Mouse (Mus musculus) G1E-ER4 (cell line): Measurements from ENCODE around the gene Katnal1. TPM values are rescaled to one million over a fixed set of nuclear protein-coding genes. Genes with fewer than 3 reads are reported as not detected.

Experiments
- GATA1 ChIP-seq: IDR thresholded peaks from one replicate; pipeline ENCODE4 v1.8.0; 2012; ENCODE audit warnings: low read length, inconsistent platforms
- polyA plus RNA-seq: library from polyadenylated mRNA; stranded (reverse); fragments of >175 nt; gene quantifications from 2 replicates; pipeline ENCODE4 v1.2.3, GENCODE M21; 2012

The Katnal1 gene
- polyA plus RNA-seq, 1 experiment = not detected

DNA sequence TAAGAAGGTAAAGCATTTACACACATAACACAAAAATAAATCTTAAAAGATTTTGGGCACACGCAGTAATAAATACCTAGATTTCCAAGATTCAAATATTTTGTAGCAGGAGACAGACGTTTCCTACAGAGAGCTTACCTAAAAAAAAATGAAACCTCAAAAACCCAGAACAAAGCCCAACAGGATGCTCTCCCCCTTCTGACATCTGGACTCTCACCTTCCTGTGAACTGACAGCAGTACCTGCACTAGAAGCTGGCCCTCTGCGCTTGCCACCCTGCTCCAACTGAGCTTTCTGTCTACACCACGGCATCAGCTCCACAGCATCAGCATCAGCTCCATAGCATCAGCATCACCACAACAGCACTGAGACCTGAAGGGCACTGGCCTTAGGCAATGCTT, 19.1 kb downstream of the Katnal1 start:
- no peak for TF ChIP-seq GATA1

- no peak for TF ChIP-seq GATA1
Measured at GRCm38 (mm10) chr5:148909402-148909801, 19.7 kb downstream of the Katnal1 start.

- TF ChIP-seq GATA1 = no peak
Measured at GRCm38 (mm10) chr5:148909057-148909395, 20.1 kb downstream of the Katnal1 start.

GRCm38 (mm10) chr5:148908191-148909056, 20.7 kb downstream of the Katnal1 start:
- TF ChIP-seq GATA1 = no peak

- no peak for TF ChIP-seq GATA1
Measured at GRCm38 (mm10) chr5:148906305-148906704, 22.8 kb downstream of the Katnal1 start.

GRCm38 (mm10) chr5:148904846-148905245, 24.3 kb downstream of the Katnal1 start:
- TF ChIP-seq GATA1 = no peak

- no peak for TF ChIP-seq GATA1
Measured at GRCm38 (mm10) chr5:148899361-148899760, 29.8 kb downstream of the Katnal1 start.

DNA sequence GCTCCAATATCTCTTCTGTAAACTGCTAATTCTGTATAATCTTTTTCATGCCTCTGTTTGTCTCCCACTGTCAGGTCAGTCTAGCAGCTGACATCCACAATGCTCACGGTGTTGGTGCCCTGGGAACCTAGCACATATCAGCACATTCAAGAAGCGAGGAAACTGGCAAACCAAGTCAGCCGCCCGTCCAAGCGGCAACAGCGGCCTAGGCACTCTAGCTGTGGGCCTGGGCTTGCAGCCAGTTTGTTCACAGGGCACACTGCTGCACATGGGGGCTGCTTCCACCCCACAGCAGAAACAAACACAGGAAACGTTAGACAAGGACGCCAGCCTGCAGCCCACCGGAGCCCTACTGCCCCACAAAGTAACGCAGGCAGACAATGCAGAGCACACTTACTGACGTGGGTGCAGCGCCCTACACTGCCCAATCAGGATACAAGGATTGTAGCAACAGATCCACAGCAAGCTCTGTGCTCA, 31.1 kb downstream of the Katnal1 start:
- no peak for TF ChIP-seq GATA1

DNA sequence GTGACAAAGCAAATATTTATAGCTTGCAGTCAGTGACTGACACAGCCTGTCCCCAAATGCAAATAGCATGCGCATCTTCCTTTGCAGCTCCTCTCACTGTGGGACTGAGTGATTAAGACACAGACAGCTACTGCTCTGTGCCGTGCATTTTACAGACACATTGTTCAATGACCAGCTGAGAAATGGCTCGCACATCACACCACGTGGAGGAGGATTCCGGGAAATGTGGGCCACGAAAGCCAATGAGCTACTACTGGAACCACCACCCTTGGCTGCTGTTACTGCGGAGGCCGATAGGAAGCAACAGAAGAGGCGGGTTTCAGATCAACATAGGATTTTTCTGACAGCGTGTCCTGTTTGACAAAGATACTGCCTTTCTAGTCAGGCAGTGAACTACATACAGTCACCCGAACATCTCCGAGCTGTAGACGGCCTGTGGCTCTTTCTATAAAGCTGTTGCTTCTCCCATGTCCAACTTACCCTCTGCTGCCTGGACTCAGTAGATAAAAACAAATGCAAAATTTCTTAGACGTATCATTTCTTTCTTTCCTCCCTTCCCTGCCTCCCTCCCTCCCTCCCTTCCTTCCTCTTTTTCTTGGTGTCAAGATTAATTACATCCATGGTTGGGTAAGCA, 31.9 kb downstream of the Katnal1 start:
- no peak for TF ChIP-seq GATA1

- no peak for TF ChIP-seq GATA1
Measured at GRCm38 (mm10) chr5:148896515-148896914, 32.6 kb downstream of the Katnal1 start.

GRCm38 (mm10) chr5:148895833-148896232, 33.3 kb downstream of the Katnal1 start:
- no peak for TF ChIP-seq GATA1

DNA sequence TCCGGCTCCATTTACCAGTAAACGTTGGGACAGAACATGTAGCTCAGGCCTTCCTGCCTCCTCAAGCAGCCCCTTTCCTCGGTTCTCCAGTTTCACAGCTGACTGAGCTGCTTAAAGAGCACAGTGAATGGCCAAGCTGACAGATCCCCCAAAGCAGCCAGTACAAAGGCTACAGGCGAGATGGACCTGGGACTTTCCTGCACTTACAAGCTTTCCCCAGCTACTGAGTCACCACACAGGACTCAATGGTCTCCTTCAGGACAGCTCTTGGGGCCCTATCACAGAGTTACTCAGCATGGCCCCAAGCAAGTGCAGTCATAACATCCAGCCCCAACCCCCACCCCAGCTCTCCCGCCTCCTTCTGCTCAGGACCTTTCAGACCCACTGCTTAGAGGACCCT, 34.1 kb downstream of the Katnal1 start:
- no peak for TF ChIP-seq GATA1

- no peak for TF ChIP-seq GATA1
Measured at GRCm38 (mm10) chr5:148890237-148890636, 38.9 kb downstream of the Katnal1 start.

DNA sequence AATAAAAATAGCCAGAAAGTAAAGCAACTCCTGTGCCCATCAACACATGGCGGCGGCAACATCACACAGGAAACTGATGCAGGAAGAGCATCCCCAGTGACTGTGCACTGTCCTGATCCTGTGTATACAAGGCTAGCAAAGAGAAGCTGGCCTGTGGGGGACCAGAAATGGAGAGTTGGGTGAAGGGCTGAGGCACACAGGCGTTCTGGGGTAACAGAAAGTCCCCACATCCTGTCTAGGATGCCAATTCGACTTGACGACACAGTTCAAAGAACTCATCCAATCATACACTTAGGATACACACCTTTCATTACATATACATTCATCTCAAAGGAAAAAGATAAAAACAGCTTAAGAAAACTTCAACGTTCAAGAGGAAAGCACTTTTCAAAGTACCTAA, 41.1 kb downstream of the Katnal1 start:
- TF ChIP-seq GATA1 = no peak

GRCm38 (mm10) chr5:148885821-148886609, 43.1 kb downstream of the Katnal1 start:
- no peak for TF ChIP-seq GATA1

- TF ChIP-seq GATA1 = no peak
Measured at GRCm38 (mm10) chr5:148883671-148884070, 45.4 kb downstream of the Katnal1 start.

- TF ChIP-seq GATA1 = no peak
Measured at GRCm38 (mm10) chr5:148879218-148879617, 49.9 kb downstream of the Katnal1 start.
